In genomic region chr2:118307561-118307960, GRCm38 (mm10) we compare ENCODE assay signal across 10 mouse cellular contexts. TPM values are rescaled to one million over a fixed set of nuclear protein-coding genes. Genes with fewer than 3 reads are reported as not detected.
DNase-seq lines count a peak whose midpoint lies in the region; ATAC-seq and TF ChIP-seq lines count a peak whose summit lies in the region.
"Had no signal": no experiment of that assay in that cellular context is flagged by ENCODE, and none has a peak within 500 bp of the region (broad histone marks: within the 10 kb centered on the region; RNA-seq: fewer than 3 reads in every experiment).

No protein-coding gene starts in this region.

- no peak for TF ChIP-seq EP300 in MEL (IDR thresholded peaks at IDR 0.05; ENCODE audit: low read depth in 1 of 2, low read length in 2 of 2)
- TF ChIP-seq EP300 in liver, postnatal 0 days (IDR thresholded peaks at IDR 0.05; ENCODE audit: low read depth) = no peak

- H3K4me2 ChIP-seq in hindbrain, embryonic 15.5 days = peak overlapping the region; percentile 24; the same call in 1 of the 2 replicates
- peak overlapping the region; percentile 61 for H3K4me2 ChIP-seq in liver, postnatal 0 days (ENCODE audit: low read depth, low read length)
- H3K4me2 ChIP-seq: limb, embryonic 12.5 days had no signal

- H3K36me3 ChIP-seq in hindbrain, embryonic 15.5 days = no peaks in the 10 kb centered on the region
- no peaks in the 10 kb centered on the region for H3K36me3 ChIP-seq in hindbrain, embryonic 10.5 days
- H3K36me3 ChIP-seq in MEL (ENCODE audit: control insufficient read depth in 1 of 2, insufficient read depth in 2 of 2, low read length in 2 of 2) = no peaks in the 10 kb centered on the region
- H3K36me3 ChIP-seq in liver, postnatal 0 days (replicated peaks; ENCODE audit: insufficient read depth, low read length) = no peaks in the 10 kb centered on the region
- H3K36me3 ChIP-seq: G1E; limb, embryonic 12.5 days had no signal

- 0 out of 2 replicates have a peak overlapping the region, but pooled peaks have one; percentile 23 for H3K27ac ChIP-seq in hindbrain, embryonic 15.5 days (replicated peaks)
- H3K27ac ChIP-seq in hindbrain, embryonic 10.5 days = no peak overlapping the region
- H3K27ac ChIP-seq in MEL (ENCODE audit: control insufficient read depth, low read depth, low read length) = no peak overlapping the region
- H3K27ac ChIP-seq in liver, postnatal 0 days (ENCODE audit: low read depth) = peak overlapping the region; percentile 74
- H3K27ac ChIP-seq: limb, embryonic 12.5 days had no signal

- peak; percentile 82 for ATAC-seq in hindbrain, embryonic 15.5 days (ENCODE audit: low FRiP score, low read depth)
- peak; percentile 79 for ATAC-seq in liver, postnatal 0 days

- no peaks in the 10 kb centered on the region for H3K79me2 ChIP-seq in MEL (ENCODE audit: control insufficient read depth, insufficient read depth, low read length, poor library complexity)

- TF ChIP-seq POLR2A in MEL (IDR thresholded peaks at IDR 0.05; ENCODE audit: control insufficient read depth in 1 of 2, insufficient read depth in 1 of 2, low read depth in 1 of 2, low read length in 2 of 2, poor library complexity in 1 of 2) = no peak

- H3K4me1 ChIP-seq in hindbrain, embryonic 15.5 days (replicated peaks) = peaks cover 3% of the 10 kb centered on the region; the same call in 1 of the 2 replicates
- H3K4me1 ChIP-seq in hindbrain, embryonic 10.5 days (replicated peaks) = peaks cover 12% of the 10 kb centered on the region
- no peaks in the 10 kb centered on the region for H3K4me1 ChIP-seq in MEL (ENCODE audit: control insufficient read depth in 1 of 2, insufficient read depth in 2 of 2, low read length in 2 of 2)
- H3K4me1 ChIP-seq in liver, postnatal 0 days (ENCODE audit: insufficient read depth) = peaks cover 11% of the 10 kb centered on the region; the same call in 1 of the 2 replicates

- no peak for DNase-seq in hindbrain, embryonic 10.5 days (ENCODE audit: low spot score)
- DNase-seq in MEL (ENCODE audit: low read depth, low spot score) = peak; percentile 45
- DNase-seq in cerebellum, postnatal 36 days = peak; percentile 68 to 74
- peak; percentile 50 for DNase-seq in liver, postnatal 0 days
- DNase-seq in kidney, postnatal 14 days = no peak
- DNase-seq in gastrocnemius, postnatal 10 days = no peak
- DNase-seq in yolk sac, embryonic 10.5 days (ENCODE audit: low spot score) = no peak

- H3K9ac ChIP-seq in hindbrain, embryonic 15.5 days = no peak overlapping the region
- H3K9ac ChIP-seq in MEL (ENCODE audit: control insufficient read depth, low read depth, low read length, poor library complexity, severe bottlenecking) = no peak overlapping the region
- 0 out of 2 replicates have a peak overlapping the region, but pooled peaks have one; percentile 21 for H3K9ac ChIP-seq in liver, postnatal 0 days (replicated peaks)
- H3K9ac ChIP-seq: limb, embryonic 12.5 days had no signal

- no peaks in the 10 kb centered on the region for H3K27me3 ChIP-seq in hindbrain, embryonic 15.5 days
- H3K27me3 ChIP-seq in hindbrain, embryonic 10.5 days (ENCODE audit: insufficient read depth, poor library complexity, severe bottlenecking) = no peaks in the 10 kb centered on the region
- no peaks in the 10 kb centered on the region for H3K27me3 ChIP-seq in MEL (ENCODE audit: control insufficient read depth in 1 of 2, insufficient read depth in 2 of 2, low read length in 2 of 2)
- no peaks in the 10 kb centered on the region for H3K27me3 ChIP-seq in liver, postnatal 0 days (ENCODE audit: insufficient read depth, low read length)
- H3K27me3 ChIP-seq: limb, embryonic 12.5 days had no signal

- no peaks in the 10 kb centered on the region for H3K9me3 ChIP-seq in hindbrain, embryonic 15.5 days
- H3K9me3 ChIP-seq in hindbrain, embryonic 10.5 days = no peaks in the 10 kb centered on the region
- no peaks in the 10 kb centered on the region for H3K9me3 ChIP-seq in MEL (replicated peaks; ENCODE audit: insufficient read depth, low read length)
- H3K9me3 ChIP-seq in liver, postnatal 0 days (ENCODE audit: low read length) = no peaks in the 10 kb centered on the region
- H3K9me3 ChIP-seq: G1E; limb, embryonic 12.5 days had no signal

- TF ChIP-seq CTCF in MEL (IDR thresholded peaks at IDR 0.05 in 2 of 3, conservative IDR thresholded peaks at IDR 0.05 in 1 of 3; ENCODE audit: control insufficient read depth in 1 of 3, insufficient read depth in 1 of 3, low read depth in 2 of 3, low read length in 3 of 3, poor library complexity in 1 of 3, severe bottlenecking in 1 of 3) = no peak
- no peak for TF ChIP-seq CTCF in liver, postnatal 0 days (IDR thresholded peaks at IDR 0.05; ENCODE audit: low read depth)

- TF ChIP-seq RAD21 in MEL (IDR thresholded peaks at IDR 0.05; ENCODE audit: low read depth, low read length) = no peak

- 0 out of 2 replicates have a peak overlapping the region, but pooled peaks have one; percentile 3 for H3K4me3 ChIP-seq in hindbrain, embryonic 15.5 days
- H3K4me3 ChIP-seq in hindbrain, embryonic 10.5 days = no peak overlapping the region
- 0 out of 4 replicates have a peak overlapping the region, but pooled peaks of 1 of the 2 experiments have one; percentile 22 for H3K4me3 ChIP-seq in MEL (ENCODE audit: control insufficient read depth in 1 of 2, insufficient read depth in 1 of 2, low read depth in 2 of 2, low read length in 2 of 2)
- H3K4me3 ChIP-seq in liver, postnatal 0 days (ENCODE audit: low read depth, low read length) = peak overlapping the region; percentile 1; the same call in 1 of the 2 replicates
- H3K4me3 ChIP-seq: limb, embryonic 12.5 days had no signal

- WGBS in hindbrain, embryonic 15.5 days = 59% methylated on average over 8 of the region's 8 CpGs
- 76% methylated on average over 8 of the region's 8 CpGs for WGBS in hindbrain, embryonic 10.5 days
- 22% methylated on average over 8 of the region's 8 CpGs for WGBS in liver, postnatal 0 days (ENCODE audit: insufficient replicate concordance)

TF ChIP-seq in MEL, 35 proteins besides CTCF, POLR2A, EP300 and RAD21:
- peak; percentile 39; the same call in 1 of the 2 replicates for TF ChIP-seq MAX (IDR thresholded peaks at IDR 0.05; ENCODE audit: low read length)
- TF ChIP-seq NRF1 (IDR thresholded peaks at IDR 0.05; ENCODE audit: insufficient read depth, low read depth, low read length, poor library complexity, severe bottlenecking) = peak; percentile 23; the same call in 1 of the 2 replicates
- TF ChIP-seq MAFK (IDR thresholded peaks at IDR 0.05; ENCODE audit: borderline replicate concordance, low read depth, low read length) = no peak
- TF ChIP-seq TCF12 (IDR thresholded peaks at IDR 0.05; ENCODE audit: low read depth, low read length) = no peak
- TF ChIP-seq USF2 (IDR thresholded peaks at IDR 0.05; ENCODE audit: borderline replicate concordance in 1 of 2, insufficient read depth in 1 of 2, low read depth in 1 of 2, low read length in 2 of 2) = no peak
- no peak for TF ChIP-seq MYC (IDR thresholded peaks at IDR 0.05; ENCODE audit: low read depth, low read length)

RNA-seq across cellular contexts. Expression of gene Fsip1, which starts 50.8 kb away (rescaled TPM):
- 2.8 and 3.4 TPM in 2 replicates for polyA plus RNA-seq in hindbrain, embryonic 15.5 days (2015; fragmentation: Nextera tagmentation; extraction: Ambion mirVana)
- 3.1 and 3.2 TPM in 2 replicates for polyA plus RNA-seq in hindbrain, embryonic 10.5 days (2016; fragmentation: Nextera tagmentation; extraction: Ambion mirVana)
- not detected in 2 replicates for total RNA-seq in MEL (2012; rRNA removed)
- not detected for polyA plus RNA-seq in MEL (2012; ENCODE audit: insufficient read depth in 1 of 2, insufficient read length in 2 of 2, low read depth in 1 of 2, low replicate concordance in 2 of 2, missing spikeins in 1 of 2)
- 0.11 and 0.21 TPM in 2 replicates for polyA plus RNA-seq in liver, postnatal 0 days (2015; fragmentation: Nextera tagmentation; extraction: Ambion mirVana)
- total RNA-seq in gastrocnemius, postnatal 10 days (2021) = not detected
- polyA plus RNA-seq: G1E had no signal

Comparison
In these comparisons a context has a peak if more than half of its experiments do, and no peak if none do; other contexts are left out.
1. H3K27ac ChIP-seq: peak in hindbrain, embryonic 15.5 days (single experiment) and liver, postnatal 0 days (single experiment); none in hindbrain, embryonic 10.5 days (single experiment) and MEL (single experiment).
2. DNase-seq: peak in MEL (single experiment), cerebellum, postnatal 36 days (2 of 2) and liver, postnatal 0 days (single experiment); none in hindbrain, embryonic 10.5 days (single experiment), kidney, postnatal 14 days (single experiment), gastrocnemius, postnatal 10 days (single experiment) and yolk sac, embryonic 10.5 days (single experiment).